ENCODE assay signal across 16 mouse cellular contexts in genomic region chr6:72270952-72271519, GRCm38 (mm10). TPM values are rescaled to one million over a fixed set of nuclear protein-coding genes. Genes with fewer than 3 reads are reported as not detected.
DNase-seq lines count a peak whose midpoint lies in the region; ATAC-seq lines count a peak whose summit lies in the region.
"Had no signal": no experiment of that assay in that cellular context is flagged by ENCODE, and none has a peak within 500 bp of the region (broad histone marks: within the 10 kb centered on the region; RNA-seq: fewer than 3 reads in every experiment).

No protein-coding gene starts in this region.

- no peak overlapping the region for H3K4me2 ChIP-seq in liver, embryonic 12.5 days
- H3K4me2 ChIP-seq: embryonic facial prominence, embryonic 12.5 days; hindbrain, embryonic 14.5 days had no signal

- 54% methylated on average over 11 of the region's 11 CpGs for WGBS in liver, embryonic 12.5 days (ENCODE audit: insufficient replicate concordance)

- no peaks in the 10 kb centered on the region for H3K36me3 ChIP-seq in liver, embryonic 12.5 days
- H3K36me3 ChIP-seq: embryonic facial prominence, embryonic 12.5 days had no signal

- peaks cover 54% of the 10 kb centered on the region for H3K4me1 ChIP-seq in liver, embryonic 12.5 days
- H3K4me1 ChIP-seq: embryonic facial prominence, embryonic 12.5 days had no signal

- H3K9ac ChIP-seq in liver, embryonic 12.5 days, result no peak overlapping the region
- H3K9ac ChIP-seq: embryonic facial prominence, embryonic 12.5 days; hindbrain, embryonic 14.5 days had no signal

- ATAC-seq in liver, embryonic 12.5 days, result no peak
- no peak for ATAC-seq in CD4-positive, CD25-positive, alpha-beta regulatory T cell, adult 4 months
- ATAC-seq in activated CD4-positive, CD25-positive, alpha-beta regulatory T cell, adult 4 months, result no peak
- ATAC-seq: midbrain, embryonic 16.5 days had no signal

- intact Hi-C loops in left cerebral cortex, postnatal 10 days (cut with DNase I), result no loop called here

- H3K9me3 ChIP-seq in liver, embryonic 12.5 days (replicated peaks), result no peaks in the 10 kb centered on the region
- H3K9me3 ChIP-seq: embryonic facial prominence, embryonic 12.5 days had no signal

- DNase-seq in liver, result no peak
- DNase-seq in cerebellum, postnatal 10 days, result peak; percentile 83 to 85
- DNase-seq in left cerebral cortex, postnatal 10 days (ENCODE audit: extremely low spot score in 1 of 2, low spot score in 2 of 2), result peak; percentile 49 to 62
- peak; percentile 30 to 55 for DNase-seq in right cerebral cortex, postnatal 36 days (ENCODE audit: low spot score in 2 of 2)
- DNase-seq in urinary bladder, postnatal 36 days (ENCODE audit: low spot score in 2 of 2), result no peak
- DNase-seq: adrenal gland, adult 8-10 months; retina, postnatal 1 day had no signal

- H3K4me3 ChIP-seq in liver, embryonic 12.5 days, result no peak overlapping the region
- H3K4me3 ChIP-seq: embryonic facial prominence, embryonic 12.5 days; left cerebral cortex, adult 2 months had no signal

- H3K27ac ChIP-seq in liver, embryonic 12.5 days, result 0 out of 2 replicates have a peak overlapping the region, but pooled peaks have one; percentile 24
- H3K27ac ChIP-seq: embryonic facial prominence, embryonic 12.5 days; hindbrain, embryonic 14.5 days; left cerebral cortex, adult 2 months had no signal

- peaks cover 46% of the 10 kb centered on the region for H3K27me3 ChIP-seq in liver, embryonic 12.5 days (replicated peaks)
- H3K27me3 ChIP-seq: embryonic facial prominence, embryonic 12.5 days had no signal

RNA-seq across cellular contexts. Expression of gene Sftpb, which starts 33.4 kb away (rescaled TPM):
- not detected in 2 replicates for polyA plus RNA-seq in liver, embryonic 12.5 days (2016; fragmentation: Nextera tagmentation; extraction: Ambion mirVana)
- total RNA-seq in left cerebral cortex, postnatal 10 days (2021), result not detected
- polyA plus RNA-seq in CD4-positive, CD25-positive, alpha-beta regulatory T cell, adult 4 months (2017; shearing (Covaris generic)), result not detected
- polyA plus RNA-seq in activated CD4-positive, CD25-positive, alpha-beta regulatory T cell, adult 4 months (2017; shearing (Covaris generic)), result not detected
- total RNA-seq: adrenal gland, adult 8-10 months; granulocyte monocyte progenitor cell, adult 5-6 weeks; left cerebral cortex, adult 2 months had no signal
- polyA plus RNA-seq: embryonic facial prominence, embryonic 12.5 days; urinary bladder, adult 2 months had no signal

RNA-seq across cellular contexts. Expression of gene Atoh8, which starts 35.7 kb away (rescaled TPM):
- polyA plus RNA-seq in liver, embryonic 12.5 days (2016; fragmentation: Nextera tagmentation; extraction: Ambion mirVana), result 2.0 and 2.1 TPM in 2 replicates
- 1 to 10 TPM; 1.1 to 1.7 TPM for total RNA-seq in left cerebral cortex, postnatal 10 days (2021)
- not detected for polyA plus RNA-seq in CD4-positive, CD25-positive, alpha-beta regulatory T cell, adult 4 months (2017; shearing (Covaris generic))
- not detected for polyA plus RNA-seq in activated CD4-positive, CD25-positive, alpha-beta regulatory T cell, adult 4 months (2017; shearing (Covaris generic))
- total RNA-seq: granulocyte monocyte progenitor cell, adult 5-6 weeks had no signal

Comparison
In these comparisons a context has a peak if more than half of its experiments do, and no peak if none do; other contexts are left out.
1. DNase-seq: peak in cerebellum, postnatal 10 days (2 of 2), left cerebral cortex, postnatal 10 days (2 of 2) and right cerebral cortex, postnatal 36 days (2 of 2); none in liver (single experiment) and urinary bladder, postnatal 36 days (0 of 2).